Mouse (Mus musculus) erythroblast, embryonic 14.5 days (primary cell): ENCODE results near the gene Rgs6.

Experiments
- GATA1 ChIP-seq: IDR thresholded peaks from 2 replicates; pipeline ENCODE4 v1.6.1; 2012; ENCODE audit warnings: low read length, inconsistent platforms, mixed read lengths
- TAL1 ChIP-seq: IDR thresholded peaks from 3 replicates; pipeline ENCODE4 v1.6.1; 2012; ENCODE audit warnings: low read length, inconsistent platforms, mixed read lengths

- TF ChIP-seq TAL1 = no peak
- no peak for TF ChIP-seq GATA1
Measured at GRCm38 (mm10) chr12:82883079-82883478, 295.0 kb downstream of the Rgs6 start.
